Mouse (Mus musculus): ENCODE data around the gene Yy2. TPM values are rescaled to one million over a fixed set of nuclear protein-coding genes. Genes with fewer than 3 reads are reported as not detected.

Gene Yy2
- total RNA-seq (2023) = 1 to 10 TPM in 1 of 2 experiments, not detected in 1; 1.7 TPM

GRCm38 (mm10) chrX:157568840-157569239 lies at the start of gene Yy2:
TSS of gene Yy2 (minus strand) at chrX:157568985.

GRCm38 (mm10) chrX:157598186-157598996 lies 29.6 kb upstream of the Yy2 start, which contains the start of gene Mbtps2:
TSS of gene Mbtps2 (minus strand) at chrX:157598715.

Other genes with a start within 250 kb of the Yy2 start
- under 1 TPM; 0.13 to 0.16 TPM for gene Phex, start 153.7 kb downstream of the Yy2 start, total RNA-seq (2023)
- 10 to 100 TPM; 11.0 to 16.2 TPM for gene Sms, start 76.7 kb downstream of the Yy2 start, total RNA-seq (2023)
- 10 to 100 TPM in 1 of 2 experiments, 1 to 10 TPM in 1; 8.9 to 12.7 TPM for gene Mbtps2, start 29.7 kb upstream of the Yy2 start, total RNA-seq (2023)
- not detected for gene Smpx, start 129.9 kb upstream of the Yy2 start, total RNA-seq (2023)
- gene Klhl34, start 249.4 kb upstream of the Yy2 start, total RNA-seq (2023) = not detected